Mouse (Mus musculus) layer of hippocampus, adult 8-10 months (tissue): Measurements from ENCODE around the gene Prkcz. TPM values are rescaled to one million over a fixed set of nuclear protein-coding genes. Genes with fewer than 3 reads are reported as not detected.
A peak's percentile ranks its signal among the peaks of the same experiment; 100 is the strongest.

Source experiments
- DNase-seq, 2 experiments: peaks; one replicate each; pipeline ENCODE4 v3.0.0; 2022; ENCODE audit warnings: low spot score in 2 of 2
- total RNA-seq, 4 experiments: library from RNA; stranded (reverse); gene quantifications; 2 replicates each; pipeline ENCODE4 v1.2.4; 2022

The Prkcz gene
- total RNA-seq, 4 experiments from 2014 or later = 144 to 189 (median 169) TPM

DNA sequence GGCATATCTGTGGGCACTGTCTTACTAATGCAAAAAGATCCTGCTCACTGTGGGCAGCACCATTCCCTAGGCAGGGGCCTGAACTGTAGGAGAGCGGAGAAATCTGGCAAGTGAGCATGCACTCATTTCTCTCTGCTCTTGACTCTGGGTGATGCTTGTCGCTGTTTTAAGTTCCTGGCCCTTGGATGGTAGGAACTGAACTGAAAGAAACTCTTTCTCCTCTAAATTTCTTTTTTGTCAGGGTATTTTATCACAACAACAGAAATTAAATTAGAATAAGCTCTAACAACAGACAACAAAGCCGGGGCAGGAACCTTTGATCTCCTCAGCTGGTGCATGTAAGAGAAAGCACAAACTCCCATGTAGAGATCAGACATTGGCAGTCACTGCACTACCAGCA, 46.1 kb downstream of the Prkcz start:
- no peak for DNase-seq

DNA sequence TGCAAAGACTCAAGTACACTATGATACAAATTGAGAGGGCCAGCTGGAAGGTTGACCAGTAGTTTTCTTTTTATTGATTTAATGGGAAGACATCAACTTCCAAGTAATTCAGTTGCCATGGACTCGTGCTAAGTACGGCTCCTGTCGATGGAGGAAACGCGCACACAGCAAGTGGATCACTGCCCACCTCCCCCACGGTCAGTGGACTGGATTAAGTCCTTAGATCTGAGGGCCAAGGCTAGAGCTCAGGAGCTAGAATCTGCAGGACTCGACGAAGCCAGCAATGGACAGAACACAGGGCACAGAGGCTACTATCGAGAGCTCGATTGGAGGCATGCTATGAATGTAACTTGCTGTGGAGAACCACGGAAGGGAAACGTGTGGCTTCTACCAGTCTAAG, 52.5 kb downstream of the Prkcz start:
- DNase-seq = no peak

DNA sequence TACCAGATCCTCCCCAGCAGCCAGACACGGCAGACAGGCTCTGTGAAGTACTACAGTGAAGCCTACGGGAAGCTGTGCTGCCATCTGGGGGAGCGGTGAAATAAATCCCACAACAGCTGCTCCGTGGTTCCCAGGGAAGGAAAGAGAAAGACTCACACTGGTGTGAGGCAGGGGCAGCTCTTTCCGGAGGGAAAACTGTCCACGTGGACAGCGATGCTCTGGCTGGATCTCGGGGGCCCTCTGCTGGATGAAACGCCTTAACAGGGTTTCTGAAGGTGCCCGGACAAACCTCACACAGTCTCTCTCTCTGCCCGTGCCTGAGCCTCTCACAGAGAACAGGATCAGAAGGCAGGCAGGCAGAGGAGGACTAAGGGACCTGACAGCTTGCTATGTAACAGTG, 53.1 kb downstream of the Prkcz start:
- DNase-seq = peak; percentile 80 to 83

DNA sequence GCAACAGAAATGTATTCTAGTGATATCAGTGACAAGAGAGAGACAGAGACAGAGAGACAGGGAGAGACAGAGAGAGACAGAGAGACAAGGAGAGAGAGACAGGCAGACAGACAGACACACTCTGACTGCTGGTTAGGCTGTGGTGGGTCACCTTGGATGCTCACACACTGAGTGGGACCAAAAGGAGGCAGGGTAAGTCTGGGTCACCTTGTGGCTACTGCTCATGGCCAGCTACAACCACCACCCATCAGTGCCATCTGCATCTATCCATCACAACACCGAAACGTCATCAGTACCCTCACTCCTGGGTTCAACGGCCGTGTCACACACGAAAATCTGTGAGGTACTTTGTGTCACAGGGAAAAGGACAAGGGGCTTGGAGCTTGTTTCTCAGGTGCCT, 53.6 kb downstream of the Prkcz start:
- no peak for DNase-seq

DNA sequence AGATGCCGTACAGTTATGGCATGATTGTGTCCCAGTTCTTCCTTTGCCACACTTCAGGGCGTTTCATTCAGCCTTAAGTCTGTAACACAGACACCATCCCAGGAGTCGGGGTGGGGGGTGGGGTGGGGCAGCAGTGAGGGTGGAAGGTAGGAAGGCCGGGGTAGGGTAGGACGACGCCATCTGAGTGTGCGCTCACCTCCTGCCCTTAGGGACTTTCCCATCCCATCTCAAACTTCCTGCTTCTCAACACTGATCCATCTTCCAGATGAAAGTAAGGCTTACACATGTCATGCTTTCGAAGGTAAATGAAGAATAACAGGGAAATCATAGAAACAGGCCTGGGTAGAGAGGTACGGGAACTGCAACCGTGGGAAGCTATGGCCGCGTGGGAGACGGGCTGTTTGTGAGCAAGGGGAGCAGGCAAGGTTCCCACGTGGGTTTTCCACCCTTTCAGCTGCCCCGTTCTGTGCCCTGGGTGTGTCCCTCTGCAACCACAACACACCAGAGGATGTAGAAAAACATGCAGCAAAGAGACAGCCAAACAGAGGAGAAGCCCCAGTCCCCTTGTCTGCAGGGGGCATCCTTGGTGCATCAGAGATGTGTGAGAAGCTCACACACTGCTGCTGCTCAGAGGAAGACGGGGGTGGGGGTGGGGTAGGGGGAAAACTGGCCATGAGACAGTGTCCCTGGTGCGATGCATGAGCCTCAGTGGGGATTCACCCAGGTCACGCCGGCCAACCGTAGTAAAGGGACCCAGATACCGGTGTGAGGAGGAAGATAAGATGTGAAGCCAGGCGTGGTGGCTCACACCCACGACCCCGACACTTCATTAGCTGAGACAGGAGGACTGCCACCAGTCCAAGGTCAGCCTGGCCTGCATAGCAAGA, 54.6 kb downstream of the Prkcz start:
- DNase-seq = no peak

DNA sequence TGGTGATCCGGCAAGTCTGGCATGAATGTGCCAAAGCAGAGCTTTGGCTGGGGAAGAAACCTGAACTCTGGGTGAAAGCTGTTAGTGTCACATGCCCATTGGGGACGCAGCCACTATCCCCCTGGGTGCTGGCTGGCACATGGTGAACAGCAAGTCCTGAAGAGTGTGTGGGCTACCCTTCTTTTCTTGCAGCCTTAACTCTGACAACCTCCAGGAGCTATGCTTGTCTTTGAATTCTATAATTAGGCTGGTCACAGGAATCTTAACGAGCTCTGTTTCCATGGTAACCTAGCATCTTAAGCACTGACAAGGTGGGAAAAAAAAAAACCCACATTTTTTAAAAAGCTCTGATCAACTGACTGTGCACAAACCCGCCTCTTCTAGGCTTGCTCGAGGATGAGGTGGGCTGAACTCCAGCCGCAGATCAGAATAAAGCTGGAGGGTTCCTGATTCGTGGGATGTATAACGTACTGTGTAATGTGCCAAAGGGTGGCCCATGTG, 55.6 kb downstream of the Prkcz start:
- DNase-seq = peak; percentile 42 to 60

DNA sequence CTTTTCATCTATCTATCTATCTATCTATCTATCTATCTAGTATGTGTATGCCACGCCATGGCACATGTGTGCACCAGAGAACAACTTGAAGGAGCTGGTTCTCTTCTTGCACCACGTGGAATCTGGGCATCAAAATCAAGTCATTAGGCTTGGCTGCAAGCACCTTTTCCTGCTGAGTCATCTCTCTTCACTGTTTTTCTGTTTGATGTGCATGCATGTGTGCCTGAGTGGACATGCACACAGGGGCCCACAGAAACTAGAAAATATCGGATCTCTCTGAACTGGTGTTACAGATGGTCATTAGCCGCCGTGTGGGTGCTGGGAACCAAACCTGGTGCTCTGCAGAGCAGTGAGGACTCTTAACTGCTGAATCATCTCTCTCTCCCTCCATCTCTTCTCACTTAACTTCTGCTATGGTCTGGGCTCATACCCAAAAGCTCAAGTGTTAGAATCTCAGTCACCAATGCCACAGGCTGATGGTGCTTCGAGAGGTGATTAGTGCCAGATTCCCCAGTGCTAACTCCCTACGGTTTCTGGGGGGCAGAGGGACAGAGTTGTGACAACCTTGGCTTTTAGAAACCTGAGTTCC, 56.6 kb downstream of the Prkcz start:
- DNase-seq = no peak

DNA sequence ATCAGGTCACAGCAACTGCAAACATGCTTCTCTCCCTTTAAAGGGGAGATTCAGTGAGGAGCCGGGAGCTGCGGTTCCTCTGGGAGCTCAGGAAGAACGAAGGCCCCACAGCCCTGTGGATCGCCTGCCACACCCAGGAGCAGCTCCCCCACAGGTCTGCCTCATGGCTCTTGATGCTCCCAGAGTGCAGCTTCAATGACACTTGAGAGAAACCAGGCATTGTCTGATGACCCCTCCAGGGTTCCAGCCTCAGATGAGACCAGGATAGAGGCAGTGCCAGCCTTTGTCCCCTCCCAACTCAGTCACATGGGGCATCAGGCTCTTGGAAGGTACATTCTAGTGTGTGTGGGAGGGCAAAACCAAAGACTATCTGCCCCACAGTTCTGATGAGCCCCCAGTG, 59.2 kb downstream of the Prkcz start:
- no peak for DNase-seq

DNA sequence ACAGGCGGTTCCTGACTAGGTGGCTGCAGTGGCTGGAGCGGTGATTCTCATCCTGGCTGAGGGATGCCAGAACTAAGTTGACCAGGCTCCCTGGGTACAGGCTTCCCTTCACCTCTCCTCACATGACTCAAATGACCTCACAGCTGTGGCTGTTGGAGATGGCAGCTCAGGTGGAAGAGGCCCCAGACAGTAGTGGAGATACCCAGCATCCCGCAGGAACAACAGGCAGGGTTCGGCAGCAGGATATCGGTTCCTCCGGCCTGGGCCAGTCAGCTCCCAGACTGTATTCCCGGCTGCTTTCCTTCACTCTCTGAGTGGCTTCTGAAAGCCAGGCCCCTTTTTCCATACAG, 60.1 kb downstream of the Prkcz start:
- DNase-seq = no peak

DNA sequence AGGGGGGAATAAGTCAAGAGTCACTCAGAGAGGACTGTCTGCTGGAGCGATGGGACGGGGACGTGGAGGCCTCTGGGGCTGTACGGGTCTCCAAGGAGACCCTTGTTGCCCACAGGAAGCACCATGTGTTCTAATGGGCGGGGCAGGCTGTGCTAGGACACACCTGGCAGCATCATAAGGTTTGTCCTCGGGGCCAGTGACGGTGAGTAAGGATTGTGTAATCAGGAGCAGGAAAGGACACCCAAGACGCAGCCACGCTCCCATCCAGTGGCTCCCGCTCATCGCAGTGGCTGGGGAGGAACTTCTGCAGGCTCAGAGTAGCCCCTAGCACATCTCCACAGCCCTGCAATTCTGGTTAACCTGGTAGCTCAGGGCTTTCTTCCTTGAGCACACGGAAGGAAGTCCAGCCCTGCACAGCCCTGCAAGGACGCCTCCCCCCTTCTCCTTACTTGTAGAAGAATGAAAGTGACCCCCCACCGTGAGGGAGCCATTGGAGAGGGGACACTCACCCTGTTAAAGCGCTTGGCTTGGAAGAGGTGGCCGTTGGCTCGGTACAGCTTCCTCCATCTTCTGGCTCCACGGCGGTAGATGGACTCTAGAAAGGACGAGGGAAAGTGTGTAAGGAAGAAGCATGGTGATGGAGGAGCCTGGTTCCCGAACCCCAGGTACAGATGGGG, 60.6 kb downstream of the Prkcz start:
- DNase-seq = no peak

DNA sequence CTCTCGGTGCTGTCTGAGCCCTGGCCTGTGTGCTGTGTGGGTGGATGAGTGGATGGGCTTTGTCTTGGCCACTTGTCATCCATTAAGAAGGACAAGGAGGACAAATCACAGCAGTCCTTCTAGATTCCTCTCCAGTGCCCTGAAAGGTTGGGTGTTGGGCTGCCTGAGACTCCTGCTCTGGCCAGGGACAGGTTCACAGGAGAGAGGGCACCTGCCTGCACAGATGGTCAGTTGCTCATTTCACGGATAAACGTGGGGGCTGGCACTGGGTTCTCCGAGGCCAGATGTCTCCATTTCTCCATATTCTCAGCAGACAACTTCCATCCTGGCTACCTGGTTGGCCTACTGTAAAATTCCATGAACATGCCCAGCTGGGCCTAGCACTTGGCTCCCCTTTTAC, 62.3 kb downstream of the Prkcz start:
- DNase-seq = no peak

DNA sequence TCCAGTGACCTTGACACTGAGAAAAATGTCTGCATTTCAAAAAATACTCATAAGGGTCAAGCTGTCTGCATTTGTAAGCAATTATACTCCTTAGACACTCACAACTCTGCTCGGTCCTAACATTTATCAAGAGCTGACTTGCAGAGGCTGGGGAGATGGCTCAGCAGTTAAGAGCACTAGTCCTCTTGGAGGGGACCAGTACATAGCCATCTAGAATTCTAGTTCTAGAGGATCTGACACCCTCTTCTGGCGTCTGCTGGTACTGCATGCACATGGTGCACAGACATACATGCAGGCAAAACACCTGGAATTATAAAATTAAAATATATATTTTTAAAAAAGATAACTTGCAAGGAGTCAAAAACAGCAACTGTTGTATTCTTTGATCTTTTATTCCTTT, 64.1 kb downstream of the Prkcz start:
- DNase-seq = no peak

DNA sequence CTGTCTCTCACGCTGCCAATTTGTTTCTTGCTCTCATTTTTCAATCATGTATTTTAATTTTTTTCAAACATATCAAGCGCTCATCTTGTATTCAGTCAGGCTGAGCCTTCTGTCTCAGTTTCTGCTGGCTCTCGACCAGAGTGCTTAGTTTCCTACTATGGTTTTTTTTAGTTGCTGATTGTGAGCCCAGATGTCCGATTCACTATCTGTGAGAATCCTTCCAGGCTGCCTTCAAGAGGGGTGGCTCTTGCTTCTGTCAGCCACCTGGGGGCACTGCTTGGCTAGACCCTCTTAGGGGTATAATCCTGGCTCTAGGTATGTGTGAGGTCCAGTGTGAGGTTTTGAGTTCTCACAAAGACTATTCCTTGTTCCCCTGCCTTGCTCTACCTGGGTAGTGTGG, 65.2 kb downstream of the Prkcz start:
- peak; percentile 79 for DNase-seq

DNA sequence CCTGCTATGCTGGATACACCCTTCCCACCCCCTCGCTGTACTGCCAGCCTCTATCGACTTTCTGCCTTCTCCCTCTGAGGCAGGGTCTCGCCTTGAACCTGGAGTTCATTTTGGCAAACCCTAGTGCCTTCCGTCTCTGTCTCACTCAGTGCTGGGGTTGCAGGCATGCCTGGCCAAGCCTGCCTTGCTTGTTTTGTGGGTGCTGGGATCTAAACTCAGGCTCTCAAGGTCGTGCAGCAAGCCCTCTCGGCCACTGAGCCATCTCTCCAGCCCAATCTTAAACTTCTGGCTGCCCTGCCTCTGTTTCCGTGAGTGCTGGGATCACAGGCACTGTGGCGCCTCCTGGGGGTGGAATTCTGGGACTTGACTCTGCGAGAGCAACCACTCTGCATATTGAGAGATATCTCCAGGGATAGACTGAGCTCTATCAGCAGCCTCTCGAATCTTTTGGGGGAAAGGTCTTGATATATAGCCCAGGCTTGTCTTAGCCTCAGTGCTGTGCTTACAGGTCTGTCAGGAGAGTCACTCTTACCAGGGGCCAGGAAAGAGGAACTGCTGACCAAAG, 66.1 kb downstream of the Prkcz start:
- no peak for DNase-seq

DNA sequence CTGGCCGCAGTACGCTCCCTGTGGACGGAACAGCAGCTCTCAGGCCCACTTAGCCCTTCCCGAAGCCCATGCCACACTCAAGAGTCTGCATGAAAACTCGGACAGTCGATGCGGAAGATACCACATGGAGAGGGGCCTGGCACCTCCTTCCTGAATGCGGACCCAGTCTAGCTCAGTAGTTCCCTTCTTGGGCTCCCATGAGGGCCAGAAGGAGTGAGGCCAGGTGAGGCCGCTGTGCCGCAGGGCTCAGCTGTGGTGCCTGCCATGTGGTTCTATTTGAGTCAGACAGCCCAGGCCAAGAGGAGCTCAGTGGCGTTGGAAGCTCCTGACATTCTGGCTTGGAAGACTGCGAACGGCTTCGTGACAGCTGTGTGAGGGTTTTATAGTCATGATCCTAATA, 66.8 kb downstream of the Prkcz start:
- DNase-seq = no peak

DNA sequence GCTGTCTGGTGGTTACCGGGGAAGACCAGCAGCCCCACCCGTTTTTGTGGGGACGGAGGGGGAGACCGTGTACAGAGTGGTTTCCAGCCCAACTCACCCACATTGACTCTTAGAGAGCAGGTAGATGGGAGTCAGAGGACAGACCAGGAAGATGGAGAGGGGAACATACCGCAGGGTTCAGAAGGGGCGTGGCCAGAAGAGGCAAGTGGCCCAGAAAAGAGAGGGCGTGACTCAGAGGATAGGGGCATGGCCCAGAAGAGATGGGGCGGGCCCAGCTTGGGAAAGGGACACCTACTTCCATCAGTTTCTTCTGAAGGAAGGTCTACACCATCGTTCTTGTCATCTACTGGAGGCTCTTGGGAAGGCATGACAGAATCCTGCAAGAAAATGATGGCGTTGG, 68.3 kb downstream of the Prkcz start:
- no peak for DNase-seq

DNA sequence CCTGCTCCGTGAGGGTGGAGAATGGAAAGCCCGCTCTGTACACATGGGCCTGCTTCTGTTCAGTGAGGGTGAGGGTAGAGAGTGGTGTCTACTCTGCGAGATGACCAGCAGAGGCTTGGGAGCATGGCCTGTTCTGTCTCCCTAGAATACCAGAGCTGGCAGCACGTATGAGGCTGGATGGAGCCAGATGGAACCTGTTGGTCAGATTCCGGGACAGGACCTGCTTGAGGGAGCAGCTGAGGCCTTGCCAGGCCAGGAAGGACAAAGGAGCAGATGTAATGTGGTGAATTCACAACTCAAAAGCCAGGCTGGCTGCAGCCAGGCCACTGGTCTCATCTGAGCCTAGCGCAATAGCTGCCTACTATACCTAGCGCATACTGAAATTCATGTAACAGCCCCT, 71.1 kb downstream of the Prkcz start:
- no peak for DNase-seq

DNA sequence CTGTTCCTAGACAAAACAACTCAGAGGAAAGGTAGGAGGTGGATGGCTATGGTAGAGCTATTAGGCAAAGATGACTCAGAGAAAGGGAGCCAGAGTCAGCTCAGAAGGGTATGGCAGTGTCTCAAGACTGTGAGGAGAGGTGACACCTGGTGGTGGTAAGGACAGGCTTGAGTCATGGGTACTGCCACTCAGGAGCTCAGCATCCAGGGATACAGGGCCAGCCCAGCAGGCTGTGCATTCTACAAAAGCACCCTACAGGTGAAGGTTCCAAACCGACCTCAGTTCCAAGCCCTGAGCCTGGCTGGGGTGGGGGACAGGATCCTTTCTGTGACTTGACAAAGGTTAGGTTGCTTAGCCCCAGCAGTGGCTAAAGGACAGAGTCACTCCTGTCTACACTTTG, 72.6 kb downstream of the Prkcz start:
- DNase-seq = no peak

DNA sequence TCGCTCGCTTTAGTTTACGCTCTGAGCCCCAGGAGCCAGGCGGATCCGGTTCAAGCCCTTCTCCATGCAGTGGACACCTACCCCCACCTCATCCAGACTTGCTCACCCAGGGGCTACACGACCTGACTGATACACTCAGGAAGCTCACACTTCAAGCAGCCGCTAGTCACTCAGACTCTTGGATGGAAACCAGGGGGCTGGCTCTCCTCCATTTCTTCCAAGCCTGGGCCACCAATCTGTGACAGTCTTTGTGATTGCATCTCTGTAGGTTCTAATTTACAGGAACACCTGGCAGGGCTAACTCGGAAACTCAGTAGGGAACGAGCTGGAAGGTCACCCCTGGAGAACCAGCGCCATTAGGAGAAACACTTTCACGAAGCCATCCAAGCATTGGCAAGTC, 73.4 kb downstream of the Prkcz start:
- no peak for DNase-seq

DNA sequence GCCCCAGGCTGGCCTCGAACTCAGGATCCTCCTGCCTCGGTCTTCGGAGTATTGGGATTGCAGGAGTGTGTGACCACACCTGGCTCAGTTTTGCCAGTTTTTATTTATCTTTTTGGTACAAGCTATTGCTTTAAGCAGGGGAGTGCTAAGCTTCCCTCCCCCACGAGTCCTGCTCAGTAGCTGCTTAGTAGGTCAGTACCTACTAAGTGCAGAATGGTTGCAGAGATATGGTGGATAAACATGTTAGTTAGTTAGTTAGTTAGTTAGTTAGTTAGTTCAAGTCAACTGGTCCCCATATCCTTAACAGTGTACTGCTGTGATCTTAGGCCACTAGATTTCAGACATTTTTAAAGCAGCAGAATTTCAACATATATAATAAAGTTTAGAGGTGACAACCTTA, 75.1 kb downstream of the Prkcz start:
- DNase-seq = no peak

DNA sequence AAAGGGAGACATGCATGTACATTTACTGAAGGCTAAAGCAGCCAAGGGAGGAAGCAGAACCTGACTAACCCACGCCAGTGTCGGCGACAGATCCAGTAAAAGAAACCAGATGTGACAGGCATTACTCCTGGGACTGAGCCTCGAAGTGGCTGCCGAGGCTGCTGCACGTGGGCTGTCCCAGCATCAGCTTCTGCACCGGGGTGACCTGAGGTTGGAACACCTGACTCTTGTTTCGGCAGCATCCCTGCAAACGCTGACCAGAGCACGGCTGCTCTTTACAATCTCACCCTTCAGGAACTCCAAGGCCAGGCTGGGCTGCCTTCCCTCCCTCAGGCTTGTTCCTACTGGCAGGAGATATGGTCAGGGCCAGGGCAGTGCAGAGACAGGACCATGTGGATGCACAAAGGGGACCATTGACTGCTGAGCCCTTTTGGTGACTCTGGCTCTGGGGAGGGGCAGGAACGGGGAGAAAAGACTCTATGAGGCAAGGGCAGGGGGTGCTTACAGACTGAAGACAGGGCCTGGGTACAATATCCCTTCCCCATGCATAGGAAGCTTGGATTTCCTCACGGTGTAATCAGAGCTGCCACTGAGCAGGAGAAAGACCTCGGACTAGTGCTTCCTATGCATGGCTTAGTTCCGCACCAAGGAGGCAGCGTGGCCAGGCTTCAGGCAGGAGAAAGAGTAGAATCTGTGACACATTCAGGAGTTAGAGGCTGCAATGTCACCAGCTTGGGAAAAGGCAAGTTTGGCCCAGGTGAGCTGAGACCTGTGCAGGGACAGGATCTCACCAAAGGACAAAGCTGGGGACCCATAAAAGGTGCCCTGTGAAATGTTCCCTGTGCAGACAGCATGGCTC, 76.4 kb downstream of the Prkcz start:
- DNase-seq = no peak
